Mouse (Mus musculus) G1E (cell line): ENCODE results near the gene Tmem151a. TPM values are rescaled to one million over a fixed set of nuclear protein-coding genes. Genes with fewer than 3 reads are reported as not detected.

Experiments
- ATAC-seq: 2 replicates; pipeline ENCODE4 v1.8.0; 2016; ENCODE audit warnings: mild to moderate bottlenecking; ENCODE audit not compliant: insufficient number of reproducible peaks, poor library complexity, low FRiP score, severe bottlenecking; ENCODE audit errors: extremely low read depth
- DNase-seq: peaks from one replicate; pipeline ENCODE4 v3.0.0; 2012; ENCODE audit warnings: low spot score
- H3K27me3 ChIP-seq: 2 replicates; pipeline ENCODE4 v1.6.1; 2012; ENCODE audit warnings: mild to moderate bottlenecking, low read length, inconsistent platforms; ENCODE audit not compliant: insufficient read depth
- H3K36me3 ChIP-seq: replicated peaks from 2 replicates; pipeline ENCODE3; 2012; ENCODE audit warnings: mild to moderate bottlenecking, inconsistent platforms
- H3K4me1 ChIP-seq: 2 replicates; pipeline ENCODE4 v1.6.1; 2012; ENCODE audit warnings: low read depth, low read length, inconsistent platforms, mixed read lengths; ENCODE audit not compliant: insufficient read depth
- H3K4me3 ChIP-seq: 2 replicates; pipeline ENCODE4 v1.5.1; 2012; ENCODE audit warnings: low read depth, mild to moderate bottlenecking, inconsistent platforms, low read length, moderate library complexity, mixed read lengths
- H3K9me3 ChIP-seq: replicated peaks from 2 replicates; pipeline ENCODE4 v1.6.1; 2012; ENCODE audit warnings: inconsistent platforms
- CTCF ChIP-seq: IDR thresholded peaks from 2 replicates; pipeline ENCODE4 v1.5.1; 2012; ENCODE audit warnings: low read depth, low read length, inconsistent platforms, mixed read lengths
- GATA1 ChIP-seq: IDR thresholded peaks from 2 replicates; pipeline ENCODE4 v1.6.1; 2012; ENCODE audit warnings: borderline replicate concordance, low read length, inconsistent platforms, mixed read lengths
- GATA2 ChIP-seq: IDR thresholded peaks from 2 replicates; pipeline ENCODE4 v1.6.1; 2012; ENCODE audit warnings: low read depth, low read length, inconsistent platforms, borderline replicate concordance
- POLR2AphosphoS5 ChIP-seq: IDR thresholded peaks from 2 replicates; pipeline ENCODE4 v1.6.1; 2012; ENCODE audit warnings: low read depth, low read length, inconsistent platforms; ENCODE audit not compliant: insufficient replicate concordance
- TAL1 ChIP-seq: conservative IDR thresholded peaks from 2 replicates; pipeline ENCODE4 v1.6.1; 2012; ENCODE audit warnings: low read depth, low read length, inconsistent platforms, mixed read lengths
- polyA plus RNA-seq: library from polyadenylated mRNA; stranded (reverse); fragments of >175 nt; gene quantifications from 2 replicates; pipeline ENCODE4 v1.2.3, GENCODE M21; 2012
- total RNA-seq, 2 experiments: library from RNA; stranded (forward) in 1 of 2; stranded (reverse) in 1 of 2; fragments of 200-1000 nt in 1 of 2; fragments of >200 nt in 1 of 2; fragmentation: Nextera tagmentation in 1 of 2; gene quantifications; 2 replicates each; pipeline ENCODE4 v1.2.3; 2014 to 2017

The Tmem151a gene
- total and polyA plus RNA-seq, 3 experiments: 0.16 TPM; not detected in 2

- H3K4me1 ChIP-seq: peaks cover 6% of the 10 kb centered on the region
- H3K4me3 ChIP-seq: no peak within 1 kb of the TSS
- peaks cover 9% of the 10 kb centered on the region for H3K27me3 ChIP-seq
- ATAC-seq (no peak), DNase-seq (no peak)
- no peaks in the 10 kb centered on the region for H3K9me3 ChIP-seq
- H3K36me3 ChIP-seq: peaks cover 73% of the 10 kb centered on the region
- TF ChIP-seq CTCF: no peak; the same call in 1 of the 2 replicates
- no peak for TF ChIP-seq TAL1
- TF ChIP-seq GATA2: no peak
Observed at GRCm38 (mm10) chr19:5050047-5050905, 35.1 kb downstream of the Tmem151a start, which contains the start of gene Rin1. TSS of gene Rin1 (plus strand) at chr19:5050481.

- H3K4me3 ChIP-seq: no peak overlapping the region
- no peaks in the 10 kb centered on the region; the same call in 1 of the 2 replicates for H3K27me3 ChIP-seq
- TF ChIP-seq CTCF: no peak
- no peak for TF ChIP-seq POLR2AphosphoS5
- no peak for TF ChIP-seq GATA2
- no peak for TF ChIP-seq TAL1
- TF ChIP-seq GATA1: no peak
- peaks cover 8% of the 10 kb centered on the region for H3K4me1 ChIP-seq
- peaks cover 77% of the 10 kb centered on the region for H3K36me3 ChIP-seq
- H3K9me3 ChIP-seq: no peaks in the 10 kb centered on the region
- ATAC-seq (no peak), DNase-seq (no peak)
Observed at GRCm38 (mm10) chr19:5049325-5049724, 36.0 kb downstream of the Tmem151a start.

GRCm38 (mm10) chr19:5048138-5049056 is 36.9 kb downstream of the Tmem151a start:
- Histone ChIP-seq H3K27me3 (no peaks in the 10 kb centered on the region; the same call in 1 of the 2 replicates), H3K36me3 (peaks cover 86% of the 10 kb centered on the region), H3K4me1 (peaks cover 2% of the 10 kb centered on the region; the same call in 1 of the 2 replicates), H3K4me3 (no peak overlapping the region), H3K9me3 (no peaks in the 10 kb centered on the region)
- DNase-seq (no peak), ATAC-seq (no peak)
- TF ChIP-seq POLR2AphosphoS5: no peak
- no peak for TF ChIP-seq TAL1
- TF ChIP-seq GATA2: no peak
- no peak for TF ChIP-seq CTCF
- no peak for TF ChIP-seq GATA1

GRCm38 (mm10) chr19:5045531-5045930 is 39.8 kb downstream of the Tmem151a start:
- H3K9me3 ChIP-seq: no peaks in the 10 kb centered on the region
- H3K4me1 ChIP-seq: peaks cover 20% of the 10 kb centered on the region
- TF ChIP-seq GATA1 (no peak), CTCF (no peak), TAL1 (no peak), GATA2 (no peak), POLR2AphosphoS5 (no peak)
- H3K36me3 ChIP-seq: peaks cover 82% of the 10 kb centered on the region
- no peaks in the 10 kb centered on the region for H3K27me3 ChIP-seq
- no peak for DNase-seq
- no peak for ATAC-seq
- no peak overlapping the region for H3K4me3 ChIP-seq

GRCm38 (mm10) chr19:5041588-5041987 is 43.7 kb downstream of the Tmem151a start:
- Histone ChIP-seq H3K36me3 (peaks cover 42% of the 10 kb centered on the region), H3K4me1 (peaks cover 51% of the 10 kb centered on the region), H3K9me3 (no peaks in the 10 kb centered on the region), H3K4me3 (peak overlapping the region; percentile 89), H3K27me3 (no peaks in the 10 kb centered on the region)
- ATAC-seq (no peak), DNase-seq (peak; percentile 53)
- no peak for TF ChIP-seq TAL1
- TF ChIP-seq CTCF: no peak
- no peak for TF ChIP-seq GATA2
- no peak for TF ChIP-seq POLR2AphosphoS5
- no peak for TF ChIP-seq GATA1
